Mouse (Mus musculus): ENCODE measurements at regions not wholly inside any gene's neighbourhood (a gene's known extent, or its start where the extent isn't known, plus 50 kb on each side); places are given as distances from the start of the nearest gene placed in this dataset.
"Not testable (repeated sequence)": the region's sequence is repeated elsewhere in the genome, so short reads cannot be mapped to it uniquely, and the experiment has no call there.

DNA sequence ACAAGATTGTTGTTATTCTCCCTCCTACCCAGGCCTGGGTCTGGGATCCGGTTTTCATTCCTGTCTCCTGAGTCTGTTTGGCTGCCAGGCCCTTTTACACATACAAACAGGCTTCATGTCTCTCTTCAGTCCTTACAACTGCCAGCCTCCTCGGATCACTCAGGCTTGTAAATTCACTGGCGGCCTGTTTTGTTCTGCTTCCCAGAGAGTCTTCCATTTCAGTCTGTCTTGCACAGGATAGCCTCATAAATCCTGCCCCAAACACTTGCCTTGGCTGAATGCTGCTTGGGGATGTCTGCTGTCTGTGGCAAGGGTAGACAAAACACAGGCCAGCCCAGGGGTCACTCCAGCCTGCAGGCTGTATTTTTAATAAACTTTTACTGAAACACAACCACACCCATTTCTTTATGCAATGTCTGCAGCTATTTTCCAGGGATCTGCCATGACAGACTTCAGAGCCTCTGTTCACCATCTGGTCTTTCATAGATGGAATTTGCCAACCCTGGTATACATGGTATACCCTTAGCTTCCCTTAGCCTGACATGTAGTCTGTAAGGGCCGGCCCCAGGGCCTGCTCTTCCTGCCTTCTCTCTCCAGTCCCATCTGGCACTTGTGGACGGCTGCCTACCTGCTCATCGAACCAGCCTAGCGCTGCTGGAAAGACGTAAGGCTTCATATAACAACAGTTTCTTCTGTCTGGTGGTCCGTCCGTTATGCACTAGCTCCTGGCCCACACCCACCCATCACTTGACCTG, 149.0 kb upstream of the Mocs1 start:
- DNase-seq (ENCODE audit: low spot score): no peak

DNA sequence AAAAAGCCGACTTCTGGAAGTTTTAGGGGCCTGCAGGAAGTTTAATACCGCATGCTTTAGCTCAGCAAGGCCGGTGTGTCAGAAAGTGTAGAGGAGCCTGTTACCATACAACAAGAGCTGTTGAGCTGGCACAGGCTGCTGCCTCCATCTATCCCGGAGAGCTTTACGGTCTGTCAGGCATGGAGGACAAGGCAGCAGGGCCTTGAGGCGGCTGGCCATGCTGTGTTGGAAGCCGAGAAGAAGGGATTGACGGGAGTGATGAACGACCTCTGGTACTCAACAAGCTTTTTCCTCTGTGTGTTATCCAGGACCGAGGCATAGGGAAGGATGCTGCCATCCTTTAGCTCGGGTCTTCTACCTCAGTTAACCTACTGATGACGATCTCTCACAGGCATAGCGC, 146.8 kb upstream of the Mocs1 start:
- DNase-seq (ENCODE audit: low spot score): no peak

DNA sequence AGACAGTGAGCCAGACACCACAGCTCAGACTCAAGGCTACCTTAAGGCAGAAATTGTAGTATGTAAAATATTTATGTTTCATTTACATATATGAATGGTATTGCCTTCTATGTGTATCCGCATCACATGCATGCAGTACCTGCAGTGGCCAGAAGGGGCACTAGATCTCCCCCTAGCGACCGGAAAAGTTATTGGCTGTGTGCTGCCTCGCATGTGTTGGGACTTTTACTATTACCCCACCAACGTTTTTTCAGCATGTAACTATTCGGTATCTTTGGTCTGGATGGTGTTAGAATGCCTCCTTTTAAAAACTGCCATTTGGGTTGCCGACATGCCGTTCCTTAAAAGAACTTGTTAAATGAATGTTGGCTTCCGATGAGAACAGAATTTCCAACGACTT, 145.7 kb upstream of the Mocs1 start:
- no peak for DNase-seq (ENCODE audit: low spot score)

DNA sequence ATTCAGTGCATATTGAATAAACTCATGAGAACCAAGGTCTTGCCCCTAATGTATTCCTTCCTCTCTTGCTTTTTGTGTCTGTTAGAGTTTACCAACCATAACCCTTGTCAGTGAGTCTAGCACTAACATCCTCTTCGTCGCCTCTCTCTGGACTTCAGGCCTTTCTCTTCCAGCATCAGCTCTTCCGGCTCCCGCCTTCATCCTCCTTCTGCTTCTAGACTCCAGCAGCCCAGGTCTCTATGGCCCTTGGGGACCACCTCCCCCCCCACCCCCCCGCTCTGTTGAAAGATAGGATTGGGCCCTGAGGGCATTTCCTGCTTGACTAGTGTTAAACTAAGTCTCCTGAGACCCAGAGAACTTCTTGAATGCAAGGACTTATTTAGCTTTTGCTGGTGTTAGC, 144.7 kb upstream of the Mocs1 start:
- no peak for DNase-seq (ENCODE audit: low spot score)

DNA sequence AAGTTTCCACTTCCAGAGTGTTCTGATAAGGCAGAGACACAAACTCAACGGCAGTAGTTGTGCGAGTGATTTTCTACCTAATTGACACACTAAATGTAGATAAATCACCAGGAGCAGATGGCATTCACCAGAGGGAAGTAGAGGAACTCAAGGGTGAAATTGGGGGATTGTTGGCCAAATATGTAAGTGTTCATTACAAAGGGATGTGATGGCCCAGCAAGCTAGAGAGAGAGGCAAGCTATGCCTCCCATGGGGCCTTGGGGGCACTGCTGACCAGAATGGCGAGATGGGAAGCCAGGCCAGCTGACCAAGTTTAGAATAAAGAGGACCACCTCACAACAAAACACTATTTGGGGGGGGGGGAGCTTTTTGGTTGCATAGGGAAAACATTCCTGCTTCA, 136.5 kb upstream of the Mocs1 start:
- DNase-seq (ENCODE audit: low spot score): no peak

DNA sequence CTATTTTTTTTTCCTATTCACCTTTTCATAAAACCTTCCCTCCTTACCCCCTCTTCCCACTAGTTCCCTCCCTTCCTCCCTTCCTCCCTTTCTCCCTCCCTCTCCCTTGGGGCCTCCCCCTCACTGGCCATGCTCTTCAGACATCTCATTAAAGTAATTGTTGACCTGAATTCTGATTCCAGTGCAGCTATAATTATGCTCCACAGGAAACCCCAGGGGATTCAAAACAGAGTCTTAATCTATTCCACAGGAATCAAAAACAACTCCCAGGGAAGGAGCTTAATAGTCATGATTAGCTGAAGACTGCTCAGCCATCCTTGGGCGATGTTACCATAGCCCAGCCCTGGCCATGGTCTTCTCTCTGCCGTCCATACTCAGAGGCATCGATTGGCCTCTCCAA, 123.7 kb upstream of the Mocs1 start:
- no peak for DNase-seq (ENCODE audit: low spot score)

DNA sequence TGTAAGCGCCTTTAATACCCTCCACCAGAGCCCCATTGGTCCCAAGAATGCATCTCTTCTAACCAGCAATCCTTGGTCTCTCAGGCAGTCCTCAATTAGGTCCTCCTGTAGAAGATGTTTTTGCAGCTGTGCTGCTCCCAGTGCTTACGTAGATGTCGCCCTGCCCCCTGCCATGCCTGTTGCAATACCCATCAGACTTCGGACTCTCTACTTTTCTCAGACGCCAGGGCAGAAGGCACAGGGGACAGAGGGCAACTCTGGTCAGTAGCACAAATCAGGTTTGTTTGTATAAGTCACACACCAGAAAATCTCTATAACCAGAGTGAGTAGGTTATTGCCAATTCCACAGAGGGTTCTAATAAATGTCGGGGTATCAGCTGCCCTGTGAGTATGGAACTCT, 123.0 kb upstream of the Mocs1 start:
- no peak for DNase-seq (ENCODE audit: low spot score)

DNA sequence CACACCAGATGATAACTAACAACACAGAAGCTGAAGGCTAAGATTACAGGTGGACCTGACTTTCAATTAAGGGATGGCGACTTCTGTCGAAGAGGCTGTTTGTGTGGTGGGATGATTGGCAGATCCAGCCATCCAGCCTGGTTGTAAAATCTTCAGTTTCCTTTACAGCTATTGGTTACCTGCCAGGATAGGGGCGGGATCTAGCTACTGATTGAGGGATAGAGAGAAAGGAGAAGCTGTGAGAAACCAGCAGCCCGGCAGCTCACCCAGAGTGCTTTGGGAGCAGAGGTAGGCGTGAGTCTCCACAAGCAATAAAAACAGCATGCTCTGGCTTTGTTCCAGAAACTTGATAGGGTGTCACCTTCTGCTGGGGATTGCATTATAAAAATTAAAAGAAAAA, 119.1 kb upstream of the Mocs1 start:
- no peak for DNase-seq (ENCODE audit: low spot score)

DNA sequence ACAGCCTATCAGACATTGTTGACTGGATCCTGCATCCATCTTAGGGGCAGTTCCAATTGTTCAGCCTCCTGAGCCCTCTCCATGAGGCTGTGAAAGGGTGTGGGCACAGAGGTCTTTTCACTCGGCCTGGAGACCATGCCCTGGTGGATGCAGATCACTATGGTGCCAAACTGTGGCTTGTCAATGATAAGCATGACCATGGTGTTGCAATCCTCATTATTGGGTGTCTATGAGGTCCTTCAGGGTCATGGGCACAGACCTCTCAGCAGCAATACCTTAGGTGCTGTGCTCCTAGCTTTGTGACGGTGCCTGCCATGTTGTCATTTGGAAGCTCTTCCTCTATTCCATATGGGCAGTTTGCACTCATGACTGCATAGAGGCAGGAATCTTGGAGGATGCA, 114.0 kb upstream of the Mocs1 start:
- DNase-seq (ENCODE audit: low spot score): no peak

DNA sequence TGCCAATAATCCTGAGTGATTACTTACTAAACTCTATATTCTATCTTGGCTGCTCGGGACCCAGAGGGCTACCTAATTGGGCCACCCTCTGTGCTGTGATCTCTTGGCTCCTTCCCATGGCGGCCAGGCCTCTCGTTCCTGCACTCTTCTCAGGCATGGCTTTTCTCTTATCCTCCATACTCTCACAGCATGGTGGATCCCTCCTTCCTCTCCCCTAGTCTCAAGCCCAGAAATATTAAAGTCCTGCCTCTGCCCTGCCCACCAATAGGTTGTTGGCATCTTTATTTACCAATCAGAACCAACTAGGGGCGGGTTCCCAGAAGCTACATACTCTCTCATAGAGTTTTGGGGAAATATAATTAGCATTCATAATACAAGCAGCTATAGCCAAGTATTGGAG, 100.6 kb upstream of the Mocs1 start:
- no peak for DNase-seq (ENCODE audit: low spot score)

DNA sequence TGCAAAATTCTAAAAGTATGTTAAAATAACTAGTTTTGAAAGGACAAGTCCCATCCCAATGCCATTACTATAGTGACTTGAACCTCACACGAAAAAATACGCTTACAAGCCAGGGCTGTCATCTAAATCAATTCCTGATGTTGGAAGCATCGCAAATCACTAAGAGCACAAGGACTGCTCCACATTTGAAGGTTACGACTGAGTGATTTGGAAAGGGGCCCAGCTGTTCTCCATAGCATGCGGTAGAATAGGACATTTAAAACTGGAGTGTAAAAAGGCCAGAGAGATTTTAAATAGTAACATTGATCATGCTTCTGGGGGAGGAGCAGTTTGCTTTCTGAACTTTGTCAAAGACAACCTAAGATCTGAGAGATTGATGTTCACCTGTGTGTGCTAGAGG, 92.8 kb upstream of the Mocs1 start:
- no peak for DNase-seq (ENCODE audit: low spot score)

DNA sequence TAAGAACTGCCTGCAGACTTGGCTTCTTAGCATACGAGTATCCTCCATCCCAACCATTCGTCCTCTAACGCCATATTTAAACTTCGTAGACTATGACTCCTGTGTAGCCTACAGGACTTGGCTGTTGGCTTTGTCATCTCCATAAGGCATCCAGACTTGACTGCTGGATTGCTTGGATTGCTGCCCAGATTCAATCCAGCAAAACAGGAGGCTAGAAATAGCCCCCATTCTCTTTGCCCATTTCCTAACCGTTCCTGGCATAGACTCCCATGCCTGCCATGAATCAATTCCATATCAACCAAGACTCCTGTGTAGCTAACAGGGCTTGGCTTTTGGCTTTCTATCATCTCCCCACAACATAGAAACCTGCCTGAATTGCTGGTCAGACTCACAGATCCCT, 90.3 kb upstream of the Mocs1 start:
- no peak for DNase-seq (ENCODE audit: low spot score)

DNA sequence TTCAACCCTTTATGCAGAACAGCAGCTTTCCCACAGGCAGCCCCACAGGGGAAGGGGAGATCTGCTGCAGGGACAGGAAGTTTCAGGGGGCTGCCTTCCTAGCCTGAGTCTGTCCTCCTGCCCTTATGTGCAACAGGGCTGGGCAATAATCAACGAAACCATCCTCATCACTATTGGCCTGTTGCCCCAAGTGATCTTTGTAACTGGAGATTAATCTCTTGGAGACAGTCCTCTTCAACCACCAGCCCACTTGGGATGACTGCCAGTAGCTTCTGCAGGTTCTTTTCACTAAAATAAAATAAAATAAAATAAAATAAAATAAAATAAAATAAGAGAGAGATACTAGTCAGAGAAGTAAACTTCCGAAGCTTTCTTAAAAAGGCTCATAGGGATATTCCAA, 85.5 kb upstream of the Mocs1 start:
- DNase-seq (ENCODE audit: low spot score): no peak

DNA sequence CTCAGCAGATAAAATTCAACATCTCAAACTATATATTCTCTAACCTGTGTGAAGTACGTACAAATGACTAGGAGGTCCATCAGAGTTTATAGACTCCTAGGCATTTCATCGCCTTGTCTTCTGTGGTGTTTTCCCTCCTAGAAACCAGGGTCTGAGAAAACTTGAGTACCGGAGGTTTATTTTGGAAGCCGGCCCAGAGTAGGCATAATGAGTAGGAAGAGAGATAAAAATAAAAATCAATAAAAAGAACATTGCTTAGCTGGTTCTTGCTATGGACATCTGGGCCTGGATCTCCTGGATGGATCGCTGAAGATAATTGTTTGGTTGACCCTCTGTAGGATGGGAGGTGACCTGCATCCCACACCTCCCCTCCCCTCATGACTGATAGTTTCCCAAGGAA, 81.5 kb upstream of the Mocs1 start:
- DNase-seq (ENCODE audit: low spot score): no peak

DNA sequence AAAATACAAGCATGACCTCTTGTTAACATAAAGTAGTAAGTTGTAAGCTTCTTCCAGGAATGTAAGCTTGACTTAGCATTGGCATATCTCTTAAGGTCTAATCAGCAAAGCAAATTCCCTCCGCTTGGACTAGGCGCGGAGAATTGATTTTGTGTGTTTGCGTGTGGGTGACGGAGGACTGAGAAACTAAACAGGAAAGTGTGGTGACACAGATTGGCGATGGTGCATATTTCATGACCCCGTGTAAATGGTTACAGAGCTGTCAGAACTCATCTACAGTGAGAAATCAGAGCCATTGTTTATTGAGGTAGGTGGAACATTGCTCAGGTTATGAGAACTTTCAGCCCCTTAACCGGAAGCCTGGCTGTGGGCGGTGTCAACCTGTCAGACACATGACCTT, 78.8 kb upstream of the Mocs1 start:
- DNase-seq (ENCODE audit: low spot score): no peak

DNA sequence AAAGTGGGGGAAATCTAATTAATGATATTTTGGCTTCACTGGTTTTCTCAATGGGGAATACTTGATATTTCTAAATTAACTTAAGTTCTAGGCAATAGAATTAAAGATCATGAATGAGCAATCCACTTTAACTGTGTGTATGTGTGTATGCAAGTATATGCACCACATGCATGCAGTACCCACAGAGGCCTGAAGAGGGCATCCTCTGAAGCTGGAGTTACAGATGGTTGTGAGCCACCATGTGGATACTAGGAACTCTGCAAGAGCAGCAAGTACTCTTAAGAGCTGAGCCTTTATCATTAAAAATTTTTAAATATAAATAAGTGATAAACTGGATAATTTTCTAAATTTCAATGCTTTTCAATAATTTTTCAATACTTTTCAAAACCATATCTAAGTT, 69.0 kb upstream of the Mocs1 start:
- DNase-seq (ENCODE audit: low spot score): no peak

DNA sequence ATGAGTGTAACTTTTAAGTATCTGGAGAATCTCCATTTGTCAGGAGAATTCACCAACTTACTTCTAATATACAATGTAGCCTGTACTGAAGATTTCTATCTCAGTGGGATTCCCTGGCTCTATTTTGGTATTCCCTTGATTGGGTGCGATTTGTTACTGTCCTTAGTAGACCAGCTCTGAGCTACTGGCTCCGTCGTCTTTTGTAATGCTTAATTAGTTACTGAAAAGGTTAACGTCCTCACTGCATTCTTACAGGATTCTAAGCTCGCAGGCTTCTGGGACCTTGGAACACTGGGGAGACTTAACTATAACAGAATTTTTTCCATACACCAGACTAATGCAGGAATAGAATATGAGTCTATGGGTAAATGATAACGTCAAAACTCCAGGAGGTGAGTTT, 67.9 kb upstream of the Mocs1 start:
- DNase-seq (ENCODE audit: low spot score): not testable (repeated sequence)

DNA sequence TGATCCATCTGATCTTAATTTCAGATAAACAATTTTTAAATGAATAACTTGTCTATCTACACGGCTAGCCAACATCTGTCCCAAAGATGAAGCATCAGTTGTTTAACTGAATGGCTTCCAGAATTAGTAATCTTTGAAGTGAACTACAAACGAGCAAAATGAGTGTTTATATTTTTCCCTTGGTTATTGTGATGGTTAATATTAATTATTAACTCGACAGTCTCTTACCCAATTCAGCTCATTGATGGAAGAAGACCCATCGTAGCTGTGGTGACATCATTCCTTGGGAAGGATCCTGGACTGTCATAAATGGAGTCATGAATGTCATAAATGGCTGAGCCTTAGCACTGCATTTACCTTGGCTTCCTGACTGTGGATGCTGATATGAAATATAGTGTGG, 60.4 kb upstream of the Mocs1 start:
- no peak for DNase-seq (ENCODE audit: low spot score)

DNA sequence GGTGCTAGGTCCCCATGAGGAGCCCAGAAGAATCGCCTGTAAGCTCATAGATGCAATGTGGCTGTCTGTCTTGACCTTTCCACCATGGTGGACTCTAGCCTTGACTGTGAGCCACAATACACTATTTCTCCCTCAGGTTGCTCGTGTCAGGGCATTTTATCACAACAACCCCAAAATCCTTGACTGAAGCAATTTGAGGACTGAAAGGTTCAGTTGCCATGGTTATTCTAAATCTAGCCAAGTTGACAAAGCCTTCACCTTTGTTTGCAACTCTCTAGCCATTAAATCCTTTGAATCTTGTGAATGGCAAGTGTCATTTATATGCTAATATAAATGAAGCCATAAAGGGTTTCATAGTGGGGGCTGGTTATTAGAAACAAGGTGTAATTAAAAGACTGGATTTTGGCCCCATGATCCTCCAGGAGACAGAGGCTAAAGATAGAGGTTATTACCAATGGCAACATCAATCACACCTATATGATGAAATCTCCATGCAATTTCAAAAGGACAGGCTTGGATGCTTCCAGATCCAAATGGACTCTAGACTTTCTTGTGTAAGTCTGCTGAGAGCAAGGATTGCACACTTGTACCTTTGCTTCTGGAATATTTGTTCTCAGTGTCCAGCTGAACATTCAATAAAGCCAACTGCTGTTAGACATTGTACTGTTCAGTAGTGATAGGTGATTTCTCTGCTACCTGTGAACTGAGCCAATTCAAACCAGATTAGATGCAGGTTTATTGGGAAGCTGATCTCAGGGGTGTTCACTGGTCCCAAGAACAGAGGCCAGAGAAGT, 59.5 kb upstream of the Mocs1 start:
- DNase-seq (ENCODE audit: low spot score): no peak

DNA sequence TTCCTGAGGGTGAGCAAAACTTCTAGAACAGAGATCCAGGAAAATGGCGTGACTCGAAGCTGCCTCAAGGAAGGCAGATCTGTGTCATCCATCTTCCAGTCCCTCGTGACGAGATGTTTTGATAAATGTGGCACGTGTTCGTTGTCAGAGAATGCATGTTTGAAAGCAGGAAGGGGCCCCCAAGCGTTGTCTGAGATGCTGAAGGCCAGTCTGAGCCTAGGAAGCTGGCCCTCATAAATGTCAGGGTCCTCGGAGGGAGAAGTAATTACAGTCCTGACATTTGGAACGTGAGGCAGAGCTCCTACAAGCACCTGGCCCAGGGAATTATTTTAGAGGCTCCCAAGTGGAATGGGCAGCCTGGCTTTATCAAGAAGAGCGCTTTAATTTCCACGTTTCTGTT, 50.5 kb upstream of the Mocs1 start:
- DNase-seq (ENCODE audit: low spot score): no peak
